Mouse (Mus musculus): ENCODE data around the gene Prm3. TPM values are rescaled to one million over a fixed set of nuclear protein-coding genes. Genes with fewer than 3 reads are reported as not detected.

The Prm3 gene
- total and polyA plus RNA-seq, 3 experiments: 0.41 TPM; not detected in 2

GRCm38 (mm10) chr16:10824536-10824935 lies 33.8 kb upstream of the Prm3 start:
- Histone ChIP-seq H3K36me3 (ENCODE audit: control insufficient read depth, insufficient read depth, low read length) (no peaks in the 10 kb centered on the region), H3K9ac (ENCODE audit: low read depth, low read length) (no peak overlapping the region), H3K4me1 (ENCODE audit: control insufficient read depth, insufficient read depth, low read length) (peaks cover 9% of the 10 kb centered on the region), H3K27ac (no peak overlapping the region), H3K27me3 (ENCODE audit: control insufficient read depth, insufficient read depth, low read length) (no peaks in the 10 kb centered on the region; the same call in 1 of the 2 replicates), H3K79me2 (replicated peaks; ENCODE audit: control insufficient read depth, insufficient read depth, low read length) (no peaks in the 10 kb centered on the region), H3K4me3 (no peak overlapping the region)
- intact Hi-C loops (cut with DNase I): no loop called here
- TF ChIP-seq EP300 (IDR thresholded peaks at IDR 0.05; ENCODE audit: insufficient read depth, low read depth, low read length) (no peak), CTCF (IDR thresholded peaks at IDR 0.05) (no peak), POLR2A (IDR thresholded peaks at IDR 0.05; ENCODE audit: insufficient read depth, low read depth, low read length) (no peak)
- WGBS: 95% methylated on average over 1 of the region's 1 CpGs
- no peak for DNase-seq

- Histone ChIP-seq H3K27me3 (ENCODE audit: control insufficient read depth, insufficient read depth, low read length) (no peaks in the 10 kb centered on the region), H3K4me1 (ENCODE audit: control insufficient read depth, insufficient read depth, low read length) (peaks cover 9% of the 10 kb centered on the region), H3K79me2 (replicated peaks; ENCODE audit: control insufficient read depth, insufficient read depth, low read length) (no peaks in the 10 kb centered on the region), H3K4me3 (no peak overlapping the region), H3K36me3 (ENCODE audit: control insufficient read depth, insufficient read depth, low read length) (no peaks in the 10 kb centered on the region), H3K27ac (no peak overlapping the region), H3K9ac (ENCODE audit: low read depth, low read length) (no peak overlapping the region)
- 66% methylated on average over 4 of the region's 4 CpGs for WGBS
- TF ChIP-seq POLR2A (IDR thresholded peaks at IDR 0.05; ENCODE audit: insufficient read depth, low read depth, low read length) (no peak), EP300 (IDR thresholded peaks at IDR 0.05; ENCODE audit: insufficient read depth, low read depth, low read length) (no peak), CTCF (IDR thresholded peaks at IDR 0.05) (no peak)
- no peak for DNase-seq
- intact Hi-C loops (cut with DNase I): no loop called here
Observed at GRCm38 (mm10) chr16:10821387-10821786, 30.7 kb upstream of the Prm3 start.

- DNase-seq: peak in 1 of 2 experiments; percentile 45
- Histone ChIP-seq H3K9ac (ENCODE audit: low read depth, low read length) (no peak overlapping the region), H3K79me2 (replicated peaks; ENCODE audit: control insufficient read depth, insufficient read depth, low read length) (no peaks in the 10 kb centered on the region), H3K27ac (no peak overlapping the region), H3K27me3 (ENCODE audit: control insufficient read depth, insufficient read depth, low read length) (no peaks in the 10 kb centered on the region), H3K36me3 (ENCODE audit: control insufficient read depth, insufficient read depth, low read length) (no peaks in the 10 kb centered on the region), H3K4me1 (ENCODE audit: control insufficient read depth, insufficient read depth, low read length) (peaks cover 5% of the 10 kb centered on the region), H3K4me3 (no peak overlapping the region)
- 59% methylated on average over 3 of the region's 3 CpGs for WGBS
- TF ChIP-seq CTCF (IDR thresholded peaks at IDR 0.05) (no peak), POLR2A (IDR thresholded peaks at IDR 0.05; ENCODE audit: insufficient read depth, low read depth, low read length) (no peak), EP300 (IDR thresholded peaks at IDR 0.05; ENCODE audit: insufficient read depth, low read depth, low read length) (no peak)
- intact Hi-C loops (cut with DNase I): no loop called here
Observed at GRCm38 (mm10) chr16:10819966-10820365, 29.3 kb upstream of the Prm3 start.

GRCm38 (mm10) chr16:10818579-10819135 lies 27.9 kb upstream of the Prm3 start:
- intact Hi-C loops (cut with DNase I): no loop called here
- WGBS: 69% methylated on average over 4 of the region's 4 CpGs
- Histone ChIP-seq H3K36me3 (ENCODE audit: control insufficient read depth, insufficient read depth, low read length) (no peaks in the 10 kb centered on the region), H3K27me3 (ENCODE audit: control insufficient read depth, insufficient read depth, low read length) (no peaks in the 10 kb centered on the region), H3K4me1 (ENCODE audit: control insufficient read depth, insufficient read depth, low read length) (peaks cover 6% of the 10 kb centered on the region), H3K27ac (no peak overlapping the region), H3K79me2 (replicated peaks; ENCODE audit: control insufficient read depth, insufficient read depth, low read length) (no peaks in the 10 kb centered on the region), H3K9ac (ENCODE audit: low read depth, low read length) (no peak overlapping the region), H3K4me3 (no peak overlapping the region)
- TF ChIP-seq POLR2A (IDR thresholded peaks at IDR 0.05; ENCODE audit: insufficient read depth, low read depth, low read length) (no peak), EP300 (IDR thresholded peaks at IDR 0.05; ENCODE audit: insufficient read depth, low read depth, low read length) (no peak), CTCF (IDR thresholded peaks at IDR 0.05) (no peak)
- no peak for DNase-seq

GRCm38 (mm10) chr16:10814864-10815263 lies 24.1 kb upstream of the Prm3 start:
- Histone ChIP-seq H3K9ac (ENCODE audit: low read depth, low read length) (no peak overlapping the region), H3K27me3 (ENCODE audit: control insufficient read depth, insufficient read depth, low read length) (no peaks in the 10 kb centered on the region), H3K79me2 (replicated peaks; ENCODE audit: control insufficient read depth, insufficient read depth, low read length) (no peaks in the 10 kb centered on the region), H3K36me3 (ENCODE audit: control insufficient read depth, insufficient read depth, low read length) (no peaks in the 10 kb centered on the region), H3K4me1 (ENCODE audit: control insufficient read depth, insufficient read depth, low read length) (peaks cover 4% of the 10 kb centered on the region), H3K27ac (no peak overlapping the region), H3K4me3 (no peak overlapping the region)
- intact Hi-C loops (cut with DNase I): no loop called here
- 52% methylated on average over 4 of the region's 4 CpGs for WGBS
- no peak for TF ChIP-seq EP300 (IDR thresholded peaks at IDR 0.05; ENCODE audit: insufficient read depth, low read depth, low read length)
- no peak for TF ChIP-seq CTCF (IDR thresholded peaks at IDR 0.05)
- no peak for TF ChIP-seq POLR2A (IDR thresholded peaks at IDR 0.05; ENCODE audit: insufficient read depth, low read depth, low read length)
- peak in 1 of 2 experiments; percentile 25 for DNase-seq

- H3K4me3 ChIP-seq: no peak overlapping the region
- no peak overlapping the region for H3K27ac ChIP-seq
- DNase-seq: no peak
- intact Hi-C loops (cut with DNase I): no loop called here
- no peaks in the 10 kb centered on the region for H3K79me2 ChIP-seq (replicated peaks; ENCODE audit: control insufficient read depth, insufficient read depth, low read length)
- no peaks in the 10 kb centered on the region for H3K36me3 ChIP-seq (ENCODE audit: control insufficient read depth, insufficient read depth, low read length)
- TF ChIP-seq POLR2A (IDR thresholded peaks at IDR 0.05; ENCODE audit: insufficient read depth, low read depth, low read length) (no peak), EP300 (IDR thresholded peaks at IDR 0.05; ENCODE audit: insufficient read depth, low read depth, low read length) (no peak), CTCF (IDR thresholded peaks at IDR 0.05) (no peak)
- H3K27me3 ChIP-seq (ENCODE audit: control insufficient read depth, insufficient read depth, low read length): no peaks in the 10 kb centered on the region
- 85% methylated on average over 4 of the region's 4 CpGs for WGBS
- peaks cover 2% of the 10 kb centered on the region for H3K4me1 ChIP-seq (ENCODE audit: control insufficient read depth, insufficient read depth, low read length)
- no peak overlapping the region for H3K9ac ChIP-seq (ENCODE audit: low read depth, low read length)
Observed at GRCm38 (mm10) chr16:10813726-10814125, 23.0 kb upstream of the Prm3 start.
